Mouse (Mus musculus) embryonic fibroblast, embryonic 13.5 days (primary cell): ENCODE results near the gene Ugt1a7c.

ENCODE experiments used
- CTCF ChIP-seq: IDR thresholded peaks from 2 replicates; pipeline ENCODE4 v1.5.1; 2011; ENCODE audit warnings: mild to moderate bottlenecking, control low read depth, low read length, moderate library complexity, borderline replicate concordance; ENCODE audit not compliant: insufficient read depth
- POLR2A ChIP-seq: IDR thresholded peaks from 2 replicates; pipeline ENCODE4 v1.6.1; 2011; ENCODE audit warnings: low read depth, mild to moderate bottlenecking, control low read depth, low read length, moderate library complexity

DNA sequence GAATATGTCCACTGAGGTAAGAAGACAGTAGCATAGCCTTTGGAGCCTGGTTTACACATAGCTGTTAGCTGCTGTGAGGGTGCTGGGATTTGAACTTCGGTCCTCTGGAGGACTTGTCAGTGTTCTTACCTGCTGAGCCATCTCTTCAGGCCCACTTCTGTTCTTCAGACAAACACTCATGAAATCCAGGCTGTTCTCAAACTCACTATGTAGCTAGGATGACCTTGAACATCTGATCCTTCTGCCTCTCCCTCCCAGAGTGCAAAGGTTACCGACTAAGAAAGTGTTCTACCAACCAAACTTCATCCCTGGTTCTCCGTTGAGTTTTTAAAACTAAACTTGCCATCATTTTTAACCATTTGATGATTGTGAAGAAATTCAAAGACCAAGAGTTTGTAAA, 42.4 kb downstream of the Ugt1a7c start:
- TF ChIP-seq CTCF (no peak), POLR2A (no peak)
